Mouse (Mus musculus): ENCODE measurements at regions not wholly inside any gene's neighbourhood (a gene's known extent, or its start where the extent isn't known, plus 50 kb on each side); places are given as distances from the start of the nearest gene placed in this dataset.

- DNase-seq (ENCODE audit: low spot score in 2 of 2), result peak; percentile 56 to 76
Observed at GRCm38 (mm10) chrX:6261469-6261868, 59.1 kb downstream of the Bmp15 start.

GRCm38 (mm10) chrX:6258523-6258922, 62.0 kb downstream of the Bmp15 start:
- DNase-seq (ENCODE audit: low spot score in 2 of 2), result peak; percentile 10 to 47

- peak in 1 of 2 experiments; percentile 39 for DNase-seq (ENCODE audit: low spot score in 2 of 2)
Observed at GRCm38 (mm10) chrX:6254058-6254457, 66.5 kb downstream of the Bmp15 start.

- no peak for DNase-seq (ENCODE audit: low spot score in 2 of 2)
Observed at GRCm38 (mm10) chrX:6252873-6253272, 67.6 kb downstream of the Bmp15 start.

Measured in layer of hippocampus, adult 18-20 months (tissue).